Mouse (Mus musculus) urinary bladder, postnatal 36 days (tissue): Measurements from ENCODE around the gene Chchd6.

Experiments used
- DNase-seq, 2 experiments: peaks; one replicate each; pipeline ENCODE4 v3.0.0; 2022; ENCODE audit warnings: low spot score in 2 of 2, mixed read lengths in 1 of 2

The Chchd6 gene

DNA sequence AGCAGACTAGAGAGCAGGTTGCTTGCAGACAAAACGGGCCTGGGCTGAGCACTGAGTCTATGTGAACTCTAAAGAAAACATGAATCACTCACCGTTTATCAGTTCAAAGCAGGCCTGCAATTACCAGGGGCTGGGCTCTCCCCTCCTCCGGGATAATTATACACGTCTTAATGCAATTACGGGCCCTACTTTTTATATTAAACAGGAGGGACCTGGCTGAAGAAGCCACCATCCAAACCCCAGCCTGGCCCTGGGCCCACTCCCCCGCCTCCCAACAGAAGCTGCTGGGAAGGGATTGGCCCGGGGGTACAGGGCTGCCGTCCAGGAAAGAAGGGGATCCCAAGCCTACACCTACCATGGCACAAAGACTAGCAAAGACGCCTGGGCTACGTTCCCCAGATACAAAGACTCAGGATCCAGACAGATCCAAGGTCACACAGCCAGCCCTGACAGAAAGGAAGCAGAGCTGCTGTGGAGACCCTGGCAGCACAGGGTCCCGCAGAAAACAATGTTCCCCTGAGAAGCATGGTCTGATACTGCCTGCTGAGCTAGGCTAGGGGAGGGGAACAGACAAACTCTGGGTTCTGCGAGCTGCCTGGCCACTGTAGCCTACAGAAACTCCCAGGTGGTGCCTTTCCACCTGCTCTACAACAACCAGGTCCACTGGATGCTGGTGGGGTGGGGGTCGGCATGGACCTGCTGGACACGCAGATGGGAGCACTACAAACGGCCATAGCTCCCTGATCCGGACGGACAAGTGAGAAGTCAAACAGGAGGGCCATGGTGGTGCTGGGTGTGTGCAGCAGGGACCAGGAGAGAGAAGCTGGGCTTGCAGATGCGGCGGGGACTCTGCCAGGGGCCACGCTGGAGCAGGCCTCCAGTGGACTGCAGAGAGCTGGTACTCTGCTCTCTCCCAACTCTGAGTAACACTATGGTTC is 235.4 kb downstream of the Chchd6 start:
- no peak for DNase-seq

DNA sequence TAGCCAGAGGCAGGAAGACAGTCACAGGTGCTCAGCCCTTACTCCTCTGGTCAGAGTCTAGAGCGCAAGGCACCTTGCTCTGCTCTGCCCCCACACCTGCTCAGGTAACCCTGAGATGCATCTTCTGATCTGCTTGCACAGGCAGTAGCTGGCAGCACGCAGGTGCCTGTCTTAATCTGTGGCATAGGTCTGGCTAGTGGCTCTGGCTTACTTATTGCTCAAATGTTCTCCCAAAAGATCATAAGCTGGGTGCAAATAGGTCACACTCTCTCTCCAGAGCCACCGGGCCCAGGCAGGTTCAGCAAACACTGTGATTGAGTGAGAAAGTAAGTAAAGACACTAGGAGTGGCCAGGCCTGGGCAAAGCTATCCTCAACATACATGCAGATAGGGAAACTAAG is 236.3 kb downstream of the Chchd6 start:
- peak in 1 of 2 experiments; percentile 51 for DNase-seq

DNA sequence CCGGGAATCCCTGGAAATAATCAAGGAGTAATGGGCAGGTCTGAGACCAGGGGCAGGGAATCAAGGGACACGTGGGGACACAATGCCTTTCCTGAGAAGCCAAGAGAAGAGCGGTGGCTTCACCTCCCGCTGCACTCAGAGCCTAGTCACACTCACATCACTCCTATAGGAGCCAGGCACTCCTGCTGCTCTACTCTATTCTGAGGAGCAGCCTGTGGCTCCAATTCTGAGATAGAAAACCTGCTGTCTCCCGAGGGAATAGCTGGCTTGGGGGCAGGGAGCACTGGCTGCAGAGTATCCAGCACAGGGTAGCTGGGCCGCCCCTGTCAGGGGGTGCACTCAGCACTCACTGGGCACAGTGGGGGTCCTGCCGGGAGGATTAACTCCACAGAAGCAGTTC is 239.8 kb downstream of the Chchd6 start:
- no peak for DNase-seq

DNA sequence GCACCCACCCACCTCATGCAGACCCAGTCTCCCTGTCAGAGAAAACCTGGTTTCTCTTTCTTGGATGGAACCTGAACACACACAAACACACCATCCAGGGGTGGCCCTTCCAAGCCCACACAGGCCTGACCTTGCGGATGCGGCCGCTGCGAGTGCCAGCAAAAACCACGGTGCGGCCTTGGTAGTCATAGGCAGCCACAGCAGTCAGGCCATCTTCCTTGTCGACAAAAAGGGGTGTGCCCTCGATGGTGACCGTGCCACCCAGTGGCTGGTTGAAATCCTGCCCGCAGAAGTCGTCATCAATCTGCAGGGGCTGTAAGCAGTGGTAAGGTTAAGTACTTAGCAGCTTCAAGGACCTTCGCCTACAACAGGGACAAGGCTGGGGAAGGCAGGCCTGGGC is 240.7 kb downstream of the Chchd6 start:
- DNase-seq = no peak

DNA sequence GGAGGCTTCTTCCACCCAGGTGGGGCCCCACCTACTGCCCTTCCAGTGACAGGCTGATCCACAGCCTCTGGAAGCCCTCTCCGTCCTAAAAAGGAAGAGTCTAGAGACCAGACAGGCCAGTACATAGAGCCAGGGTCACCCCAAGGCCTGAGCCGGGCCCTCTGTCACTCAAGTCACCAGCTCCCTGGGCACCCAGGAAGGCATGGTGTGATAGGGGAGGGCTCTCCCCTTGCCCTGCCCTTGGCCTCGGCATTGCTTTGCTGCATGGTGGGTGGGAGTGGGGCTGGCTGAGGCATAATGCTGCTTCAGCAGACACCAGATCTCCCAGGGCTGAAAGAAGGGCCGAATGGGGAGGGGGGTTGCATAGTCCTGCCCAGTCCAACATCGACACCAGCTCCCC is 241.4 kb downstream of the Chchd6 start:
- no peak for DNase-seq

DNA sequence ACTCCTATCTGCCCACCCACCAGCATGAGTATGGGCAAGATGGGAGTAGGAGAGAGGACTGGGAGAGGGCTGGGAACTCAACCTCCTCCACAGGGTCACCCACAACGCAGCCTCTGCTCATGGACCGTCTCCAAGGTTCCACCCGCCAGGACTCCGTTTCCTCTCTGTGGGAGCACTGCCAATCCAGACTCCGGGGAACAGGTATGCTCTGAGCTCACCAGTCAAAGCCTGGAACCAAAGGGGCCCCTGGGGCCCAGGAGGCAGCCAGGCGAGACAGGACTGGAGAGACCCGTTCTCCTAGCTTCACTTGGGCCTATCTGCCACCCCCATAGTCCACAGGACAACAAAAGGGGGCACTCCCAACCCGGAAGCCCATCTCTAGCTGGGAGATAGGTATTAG is 242.4 kb downstream of the Chchd6 start:
- DNase-seq = peak in 1 of 2 experiments; percentile 39

DNA sequence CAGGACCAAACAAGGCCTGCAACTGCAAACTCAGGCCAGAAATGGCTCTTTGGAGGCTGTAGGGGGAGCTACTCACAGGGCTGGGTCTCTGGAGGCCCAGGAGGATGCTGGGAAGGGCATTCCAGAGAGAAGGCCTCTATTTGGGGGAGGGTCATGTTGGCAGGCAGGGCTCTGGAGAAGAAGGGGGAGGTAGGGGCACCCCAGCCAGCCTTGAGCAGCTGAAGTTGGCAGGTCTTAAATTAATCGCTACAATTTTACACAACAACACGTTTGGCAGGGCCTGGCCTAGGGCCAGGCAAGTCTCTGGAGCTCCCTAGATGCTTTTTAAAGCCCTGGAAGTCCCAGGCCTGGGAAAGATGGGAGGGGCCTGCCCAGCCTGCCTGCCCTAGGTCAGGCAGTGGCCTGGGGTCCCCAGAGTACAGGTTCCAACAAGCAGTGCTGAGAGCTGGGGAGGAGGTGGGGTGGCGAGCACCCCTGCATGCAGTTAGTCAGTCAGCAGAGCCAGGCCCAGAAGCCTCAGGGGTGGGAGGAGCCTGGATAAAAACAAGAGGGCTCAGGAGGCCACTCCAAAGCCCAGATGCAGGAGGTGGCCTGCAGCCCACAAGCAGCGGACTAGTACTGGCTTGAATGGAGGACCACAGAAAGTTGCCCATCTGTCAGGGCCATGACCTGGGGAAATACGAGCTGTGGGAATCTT is 243.9 kb downstream of the Chchd6 start:
- DNase-seq = peak; percentile 41 to 61

DNA sequence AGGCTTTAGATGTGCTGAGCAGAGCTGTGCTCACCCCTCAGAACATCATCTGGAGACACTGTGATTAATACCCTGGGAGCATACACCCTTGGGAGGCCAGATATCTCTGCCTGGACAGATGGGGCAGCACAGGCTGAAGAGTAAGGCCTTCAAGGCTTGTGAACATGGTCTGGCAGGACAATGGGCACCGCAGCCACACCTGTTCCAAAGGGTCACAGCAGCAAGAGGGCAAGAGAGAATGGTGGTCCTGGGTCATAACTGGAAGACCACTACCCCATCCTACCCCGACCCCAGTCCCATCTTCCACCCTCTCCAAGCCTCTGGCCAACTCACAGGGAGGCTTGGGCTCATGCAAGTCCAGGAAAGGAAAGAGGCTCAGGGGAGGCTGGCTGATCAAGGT is 244.9 kb downstream of the Chchd6 start:
- no peak for DNase-seq

DNA sequence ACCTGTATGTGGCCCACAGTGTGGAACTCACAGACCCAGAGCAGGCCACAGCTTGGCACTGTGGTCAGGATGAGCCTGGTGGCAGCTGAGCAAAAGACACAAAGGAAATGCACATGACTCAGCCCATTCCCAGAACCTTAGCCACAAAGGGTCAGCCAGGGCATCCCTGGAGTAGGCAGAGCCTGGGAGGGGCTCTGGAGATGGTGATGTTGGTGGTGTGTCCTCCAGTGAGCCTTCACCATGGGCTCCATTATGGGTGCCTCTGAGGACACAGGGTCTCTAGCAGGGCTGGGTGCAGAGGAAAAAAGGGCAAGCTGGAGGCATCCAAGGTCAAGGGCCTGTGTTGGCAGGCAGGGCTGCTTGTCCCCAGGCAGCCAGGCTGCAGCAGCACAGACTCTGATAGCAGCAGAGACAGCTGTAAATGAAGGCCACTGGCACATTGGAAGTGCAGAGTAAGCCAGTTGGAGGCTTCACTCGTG is 245.4 kb downstream of the Chchd6 start:
- no peak for DNase-seq

DNA sequence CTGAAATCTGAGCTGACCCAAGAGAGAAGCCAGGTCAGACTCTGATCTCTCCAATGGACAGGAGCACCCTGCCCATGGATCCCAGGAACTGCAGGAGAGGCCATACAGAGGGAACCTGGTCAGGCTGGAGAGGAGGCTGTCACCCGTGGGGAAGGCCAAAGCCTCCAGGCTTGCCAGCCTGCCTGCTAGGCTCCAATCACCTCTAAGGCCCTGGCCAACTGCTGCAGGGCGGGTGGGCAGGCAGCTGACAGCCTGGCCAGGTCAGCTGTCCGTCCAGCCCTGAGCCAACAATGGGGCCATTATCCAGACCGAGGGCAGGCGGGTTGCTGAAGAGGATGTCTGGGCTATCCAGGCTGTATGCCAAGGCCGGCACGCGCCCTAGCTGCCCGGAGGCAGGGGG is 247.1 kb downstream of the Chchd6 start:
- no peak for DNase-seq

DNA sequence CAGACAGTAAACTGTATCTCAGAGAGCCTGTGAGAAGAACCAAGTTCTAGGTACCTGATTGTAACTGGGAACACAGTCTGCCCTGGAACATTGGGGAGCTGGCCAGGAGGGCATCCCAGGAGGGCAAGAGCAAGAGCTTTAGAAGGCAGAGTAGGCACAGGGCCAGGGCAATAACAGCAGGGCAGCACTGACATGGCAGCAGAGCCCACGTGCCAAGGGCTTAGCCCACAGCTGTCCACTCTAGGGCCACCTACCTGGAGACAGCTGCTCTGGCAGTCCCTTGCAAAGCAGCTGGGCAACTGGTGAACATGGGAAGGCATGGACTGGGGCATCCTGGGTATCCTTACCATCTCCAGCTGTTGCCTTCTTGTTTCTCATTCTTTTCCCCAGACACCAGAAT is 247.7 kb downstream of the Chchd6 start:
- DNase-seq = peak in 1 of 2 experiments; percentile 59

DNA sequence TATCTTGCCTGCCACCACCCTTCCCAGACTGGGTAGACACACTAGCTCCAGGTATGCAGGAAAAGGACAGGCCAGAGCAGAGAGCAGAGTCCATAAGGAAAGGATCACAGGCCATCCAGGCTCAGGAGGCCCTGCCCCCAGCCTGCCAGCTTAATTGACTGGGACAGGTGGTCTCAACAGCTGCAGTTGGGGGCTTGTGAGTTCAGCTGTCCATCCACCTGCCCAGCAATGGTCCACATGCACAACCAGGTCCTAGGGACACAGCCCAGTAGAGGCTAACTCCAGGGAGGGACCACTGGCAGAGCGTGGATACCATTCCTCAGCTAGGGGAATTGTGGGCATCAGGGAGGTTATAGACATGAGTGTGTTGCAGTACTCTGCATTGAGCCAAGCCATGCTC is 249.6 kb downstream of the Chchd6 start:
- no peak for DNase-seq

DNA sequence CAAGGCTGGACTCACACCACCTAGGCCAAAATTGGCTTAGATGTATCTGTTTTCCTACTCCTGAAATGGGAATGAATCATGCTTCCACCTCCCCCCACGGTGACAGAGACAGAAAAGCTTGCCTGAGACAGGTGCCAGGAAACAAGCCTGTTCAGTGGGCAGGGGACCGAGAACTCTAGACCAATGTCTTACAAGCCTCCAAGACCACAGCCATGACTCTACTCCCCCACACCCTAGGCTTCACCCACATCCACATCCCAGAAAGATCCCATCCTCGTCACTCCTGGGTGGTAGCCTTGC is 250.0 kb downstream of the Chchd6 start:
- DNase-seq = no peak

DNA sequence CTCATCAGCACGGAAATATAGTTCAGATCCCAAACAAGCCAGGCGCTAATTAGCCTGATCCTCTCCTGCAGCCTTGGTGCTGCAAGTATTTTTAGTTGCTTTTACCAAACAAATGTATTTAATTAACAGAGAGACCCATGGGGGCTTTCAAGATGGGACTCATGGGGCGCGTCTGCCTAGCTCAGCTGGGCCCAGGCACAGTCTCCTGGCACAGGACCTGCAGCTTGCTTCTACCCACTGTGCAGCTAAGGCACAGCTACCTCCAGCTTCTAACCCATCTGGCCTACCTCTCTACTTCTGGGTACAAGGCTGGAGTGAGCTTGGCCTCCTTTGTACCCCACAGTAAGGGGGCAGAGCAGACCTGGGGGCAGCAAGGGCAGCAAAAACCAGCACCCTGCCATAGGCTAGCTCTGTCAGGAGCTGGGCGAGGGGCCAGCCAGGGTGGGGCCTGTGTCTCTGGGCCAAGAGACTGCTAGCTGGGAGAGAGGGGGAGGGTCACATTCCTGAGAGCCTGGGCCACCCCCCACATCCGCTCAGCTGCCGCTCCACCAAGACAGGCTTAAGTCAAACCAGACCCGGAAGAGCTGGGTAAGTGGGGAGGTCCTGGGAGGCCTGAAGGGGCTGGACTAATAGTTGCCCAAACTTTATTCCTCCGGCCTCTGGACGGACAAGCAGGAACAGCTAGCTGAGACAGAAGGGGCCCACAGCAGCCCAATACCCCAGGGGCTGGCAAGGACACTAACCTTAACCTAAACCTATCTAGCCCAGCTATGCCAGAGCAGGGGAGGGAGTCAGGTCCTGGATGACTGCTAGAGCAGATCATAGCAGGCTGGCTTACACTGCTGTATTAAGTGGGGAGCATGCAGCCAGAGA is 250.6 kb downstream of the Chchd6 start:
- peak; percentile 53 to 79 for DNase-seq

DNA sequence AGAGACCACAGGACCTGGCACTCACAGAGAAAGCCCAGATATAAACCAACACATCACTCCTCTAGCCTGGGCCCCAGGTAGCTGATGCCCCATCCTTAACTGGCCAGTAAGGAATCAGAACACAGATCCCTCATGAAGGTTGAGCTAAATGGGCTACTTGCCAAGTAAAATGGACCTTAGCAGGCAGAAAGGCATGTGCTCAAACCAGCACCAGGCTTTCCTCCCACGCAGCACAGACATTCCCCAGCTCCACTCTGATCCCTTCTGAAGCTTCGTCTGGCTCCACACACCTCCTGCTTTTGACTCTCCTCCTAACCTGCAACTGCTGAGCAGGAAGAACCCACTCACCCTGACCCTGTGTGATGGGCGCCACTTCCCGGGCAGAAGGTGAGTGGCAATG is 253.5 kb downstream of the Chchd6 start:
- no peak for DNase-seq

DNA sequence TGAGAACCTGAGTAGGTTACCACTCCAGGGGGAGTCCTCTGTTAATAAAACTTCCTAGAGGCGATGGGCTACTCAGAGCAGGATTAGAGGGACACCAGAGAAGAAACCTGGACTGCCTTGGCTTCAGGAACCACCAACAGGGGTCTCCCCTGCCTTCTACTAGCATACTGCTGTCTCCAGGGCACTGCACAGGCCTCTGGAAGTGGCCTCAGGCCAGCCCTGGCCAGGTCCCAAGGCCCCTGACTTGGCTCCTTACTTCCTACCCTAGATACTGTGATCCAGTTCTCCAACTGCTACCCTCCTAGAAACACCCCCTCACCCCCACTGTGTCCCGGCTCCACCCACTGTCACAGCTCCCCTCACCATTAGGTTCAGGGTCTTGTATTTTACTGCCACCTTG is 256.0 kb downstream of the Chchd6 start:
- DNase-seq = peak in 1 of 2 experiments; percentile 64

DNA sequence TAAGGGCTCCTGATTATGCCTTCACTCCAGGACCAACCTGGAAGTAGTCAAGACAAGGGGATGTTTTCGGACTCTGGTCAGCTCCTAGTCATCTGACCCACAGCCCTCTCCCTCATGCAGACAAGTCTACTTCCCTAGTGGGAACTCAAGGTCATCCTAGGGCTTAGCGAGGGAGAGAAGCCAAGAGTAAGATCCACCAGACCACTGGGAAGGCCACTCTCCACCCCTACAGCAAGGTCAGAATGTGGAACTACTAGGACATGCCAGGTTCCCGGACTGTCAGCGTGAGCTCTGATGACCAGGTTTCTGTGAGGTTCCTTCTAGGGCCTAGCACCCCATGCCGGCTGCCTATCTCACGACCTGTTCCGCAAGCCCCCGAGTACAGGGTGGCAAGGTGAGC is 256.7 kb downstream of the Chchd6 start:
- DNase-seq = no peak

DNA sequence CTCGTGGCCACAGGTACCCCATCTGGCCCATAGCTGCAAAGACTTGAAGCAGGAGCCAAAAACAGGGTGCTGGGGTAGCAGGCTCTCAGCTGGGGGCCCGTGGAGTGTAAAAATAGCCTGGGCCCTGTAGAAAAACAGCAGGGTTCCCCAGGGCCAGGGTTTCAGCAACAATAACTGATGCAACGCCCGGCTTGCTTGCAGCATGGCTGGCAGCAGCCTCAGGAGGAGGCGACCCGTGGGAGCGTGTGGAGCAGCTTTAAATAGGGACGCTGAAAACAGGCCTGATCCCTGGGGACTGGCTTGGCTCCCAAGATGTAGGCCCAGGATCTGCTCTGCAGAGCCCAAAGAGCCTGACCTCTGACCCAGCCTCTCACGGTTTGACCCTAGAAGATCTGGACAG is 257.9 kb downstream of the Chchd6 start:
- DNase-seq = peak in 1 of 2 experiments; percentile 65

DNA sequence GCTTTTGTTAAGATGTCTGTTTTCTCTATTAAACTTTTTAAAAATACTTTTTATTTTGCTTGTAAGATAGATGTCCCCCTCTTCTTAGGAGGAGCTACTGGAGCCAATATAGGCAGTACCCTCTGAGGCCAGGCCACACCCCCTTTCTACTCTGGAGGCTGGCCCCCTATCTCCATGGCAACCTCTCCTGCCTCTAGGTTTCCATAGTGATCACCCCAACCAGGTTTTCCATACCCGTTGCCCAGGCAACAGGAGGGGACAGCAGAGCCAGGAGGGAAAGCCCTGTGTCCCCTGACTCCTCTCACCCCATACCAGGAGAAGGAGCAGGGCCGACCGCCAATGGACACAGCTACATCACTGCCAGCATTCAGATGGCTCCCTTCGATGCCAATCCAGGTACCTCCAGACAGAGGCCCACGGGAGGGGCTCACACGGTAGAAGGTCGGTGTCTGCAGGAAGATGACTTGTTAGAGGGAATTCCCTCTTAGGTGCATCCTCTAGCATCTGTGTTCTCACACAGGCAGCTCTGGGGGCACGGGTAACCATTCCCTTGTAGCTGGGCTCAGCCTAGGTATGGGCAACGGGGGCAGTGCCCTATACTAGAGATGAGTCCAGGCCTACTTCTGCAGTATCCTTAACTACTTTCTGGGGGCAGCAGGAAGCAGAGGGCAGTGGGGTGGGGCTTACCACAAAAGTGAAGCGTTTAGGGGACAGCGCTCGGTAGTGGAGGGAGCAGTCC is 261.3 kb downstream of the Chchd6 start:
- no peak for DNase-seq
